Mouse (Mus musculus) neural tube, embryonic 15.5 days (tissue): ENCODE results near the gene Samd4b. TPM values are rescaled to one million over a fixed set of nuclear protein-coding genes. Genes with fewer than 3 reads are reported as not detected.
"Not testable (repeated sequence)": the region's sequence is repeated elsewhere in the genome, so short reads cannot be mapped to it uniquely, and the experiment has no call there.

Experiments
- ATAC-seq: fragments of 200-750 bp; cut with Nextera tagmentation; 2 replicates; pipeline ENCODE4 v1.8.0; 2017; ENCODE audit warnings: mild to moderate bottlenecking, moderate TSS enrichment, moderate library complexity; ENCODE audit not compliant: low FRiP score
- H3K27ac ChIP-seq: fragments of 300-500 bp; sonication (generic); replicated peaks from 2 replicates; pipeline ENCODE4 v1.5.1; 2015; ENCODE audit warnings: mild to moderate bottlenecking, inconsistent platforms
- H3K27me3 ChIP-seq: fragments of 300-500 bp; sonication (generic); replicated peaks from 2 replicates; pipeline ENCODE4 v1.6.1; 2015; ENCODE audit warnings: inconsistent platforms
- H3K36me3 ChIP-seq: fragments of 300-500 bp; sonication (generic); 2 replicates; pipeline ENCODE4 v1.6.1; 2015; ENCODE audit warnings: inconsistent platforms
- H3K4me1 ChIP-seq: fragments of 300-500 bp; sonication (generic); 2 replicates; pipeline ENCODE4 v1.6.1; 2015; ENCODE audit warnings: inconsistent platforms
- H3K4me2 ChIP-seq: fragments of 300-500 bp; sonication (generic); 2 replicates; pipeline ENCODE4 v1.6.1; 2015; ENCODE audit warnings: inconsistent platforms, mild to moderate bottlenecking, moderate library complexity
- H3K4me3 ChIP-seq: fragments of 300-500 bp; sonication (generic); replicated peaks from 2 replicates; pipeline ENCODE4 v1.5.1; 2015; ENCODE audit warnings: mild to moderate bottlenecking, inconsistent platforms
- H3K9ac ChIP-seq: fragments of 300-500 bp; sonication (generic); replicated peaks from 2 replicates; pipeline ENCODE4 v1.6.1; 2015; ENCODE audit warnings: mild to moderate bottlenecking, inconsistent platforms
- H3K9me3 ChIP-seq: fragments of 300-500 bp; sonication (generic); replicated peaks from 2 replicates; pipeline ENCODE4 v1.6.1; 2016; ENCODE audit warnings: inconsistent platforms
- WGBS: fragments of 180-500 bp; shearing (Covaris S2); methylation state at CpG from one replicate; pipeline ENCODE4 v1.1.7; 2015; ENCODE audit warnings: mixed read lengths; 5-methylcytosine and 5-hydroxymethylcytosine counted together
- polyA plus RNA-seq: library from polyadenylated mRNA; unstranded; fragments of >200 nt; fragmentation: Nextera tagmentation; extraction: Ambion mirVana; gene quantifications from 2 replicates; pipeline ENCODE4 v1.2.1, GENCODE M21; 2015

Samd4b gene
- polyA plus RNA-seq, 1 experiment from 2014 or later, result 20.3 TPM

DNA sequence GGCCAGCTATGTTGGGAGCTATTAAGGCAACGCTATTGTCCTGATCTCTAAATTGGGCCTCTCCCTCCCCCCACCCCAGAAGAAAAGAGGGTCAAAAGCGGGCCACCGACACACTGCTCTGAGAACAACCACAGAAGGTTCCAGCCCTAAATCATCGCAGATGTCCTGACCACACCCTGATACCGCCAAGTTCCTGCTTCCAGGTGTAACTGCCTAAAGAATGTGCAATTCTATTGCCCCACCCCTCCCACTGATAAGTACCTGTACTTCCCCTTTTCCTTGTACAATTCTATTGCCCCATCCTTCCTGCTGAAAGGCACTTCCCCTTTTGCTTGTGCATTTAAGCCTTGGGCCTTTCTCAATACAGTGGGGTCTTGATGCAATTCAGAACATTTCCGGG, 59.1 kb downstream of the Samd4b start:
- H3K4me1 ChIP-seq, H3K27ac ChIP-seq, H3K9me3 ChIP-seq, H3K36me3 ChIP-seq, H3K9ac ChIP-seq, H3K27me3 ChIP-seq, H3K4me2 ChIP-seq, ATAC-seq, H3K4me3 ChIP-seq: not testable (repeated sequence)
- 91% methylated on average over 6 of the region's 6 CpGs for WGBS

DNA sequence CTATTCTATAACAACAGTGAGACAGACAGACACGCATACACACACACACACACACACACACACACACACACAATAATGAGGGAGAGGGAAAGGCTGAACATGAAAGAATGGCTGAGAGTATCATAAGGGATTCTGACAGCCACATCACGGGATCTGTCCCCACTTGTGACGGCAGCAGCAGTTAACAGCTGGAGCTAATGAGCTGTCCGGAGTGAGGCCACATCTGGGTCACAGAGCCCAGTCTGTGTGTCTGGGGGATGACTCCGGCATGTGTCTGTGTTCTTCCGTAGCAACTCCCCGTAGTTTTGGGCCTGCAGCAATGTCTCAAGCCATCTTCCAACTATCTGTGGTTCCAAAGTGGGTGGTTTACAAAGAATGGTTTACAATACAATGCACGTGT, 65.9 kb downstream of the Samd4b start:
- Histone ChIP-seq H3K9ac (no peak overlapping the region), H3K27me3 (0 out of 2 replicates have a peak, but pooled peaks cover 5% of the 10 kb centered on the region), H3K4me3 (no peak overlapping the region), H3K9me3 (no peaks in the 10 kb centered on the region), H3K4me1 (peaks cover 2% of the 10 kb centered on the region; the same call in 1 of the 2 replicates), H3K36me3 (no peaks in the 10 kb centered on the region), H3K27ac (no peak overlapping the region), H3K4me2 (no peak overlapping the region)
- no peak for ATAC-seq
- 76% methylated on average over 8 of the region's 8 CpGs for WGBS

- Histone ChIP-seq H3K9me3 (no peaks in the 10 kb centered on the region), H3K4me3 (no peak overlapping the region), H3K4me1 (peaks cover 2% of the 10 kb centered on the region; the same call in 1 of the 2 replicates), H3K36me3 (no peaks in the 10 kb centered on the region), H3K27ac (no peak overlapping the region), H3K4me2 (peak overlapping the region; percentile 13; the same call in 1 of the 2 replicates), H3K27me3 (0 out of 2 replicates have a peak, but pooled peaks cover 5% of the 10 kb centered on the region), H3K9ac (no peak overlapping the region)
- ATAC-seq, result no peak
- WGBS, result 8% methylated on average over 19 of the region's 19 CpGs
Measured at GRCm38 (mm10) chr7:28527922-28528719, 69.8 kb downstream of the Samd4b start.

DNA sequence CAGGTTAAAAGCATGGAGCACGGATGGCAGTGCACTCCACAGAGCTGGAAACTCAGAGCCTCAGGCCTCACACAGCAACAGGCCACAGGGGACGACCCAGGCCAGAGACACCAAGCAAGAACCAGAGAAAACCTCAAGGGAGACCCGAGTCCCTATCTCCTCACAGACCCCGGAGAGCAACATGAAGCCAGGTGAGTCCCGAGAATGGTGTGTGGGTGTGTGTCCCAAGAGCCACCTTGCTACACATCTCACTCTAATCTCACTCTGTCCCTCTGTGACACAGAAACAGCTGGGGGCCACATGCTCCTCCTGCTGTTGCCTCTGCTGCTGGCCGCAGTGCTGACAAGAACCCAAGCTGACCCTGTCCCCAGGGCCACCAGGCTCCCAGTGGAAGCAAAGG, 75.4 kb downstream of the Samd4b start, which contains the start of gene Ifnl3:
Ifnl3 (plus strand) TSS at position 301 of the 400 bp plus-strand sequence.
- not testable (repeated sequence) for H3K4me3 ChIP-seq, H3K27ac ChIP-seq, H3K27me3 ChIP-seq, H3K9me3 ChIP-seq, H3K4me2 ChIP-seq, ATAC-seq, H3K9ac ChIP-seq, H3K36me3 ChIP-seq, H3K4me1 ChIP-seq
- WGBS, result 81% methylated on average over 5 of the region's 6 CpGs

- no peak overlapping the region for H3K4me3 ChIP-seq
- no peak overlapping the region for H3K9ac ChIP-seq
- no peak overlapping the region for H3K4me2 ChIP-seq
- no peaks in the 10 kb centered on the region for H3K36me3 ChIP-seq
- H3K4me1 ChIP-seq, result no peaks in the 10 kb centered on the region
- H3K27ac ChIP-seq, result no peak overlapping the region
- no peaks in the 10 kb centered on the region; the same call in 1 of the 2 replicates for H3K27me3 ChIP-seq
- no peaks in the 10 kb centered on the region for H3K9me3 ChIP-seq
- ATAC-seq, result no peak
- 75% methylated on average over 8 of the region's 8 CpGs for WGBS
Measured at GRCm38 (mm10) chr7:28511441-28511840, 86.5 kb downstream of the Samd4b start.

DNA sequence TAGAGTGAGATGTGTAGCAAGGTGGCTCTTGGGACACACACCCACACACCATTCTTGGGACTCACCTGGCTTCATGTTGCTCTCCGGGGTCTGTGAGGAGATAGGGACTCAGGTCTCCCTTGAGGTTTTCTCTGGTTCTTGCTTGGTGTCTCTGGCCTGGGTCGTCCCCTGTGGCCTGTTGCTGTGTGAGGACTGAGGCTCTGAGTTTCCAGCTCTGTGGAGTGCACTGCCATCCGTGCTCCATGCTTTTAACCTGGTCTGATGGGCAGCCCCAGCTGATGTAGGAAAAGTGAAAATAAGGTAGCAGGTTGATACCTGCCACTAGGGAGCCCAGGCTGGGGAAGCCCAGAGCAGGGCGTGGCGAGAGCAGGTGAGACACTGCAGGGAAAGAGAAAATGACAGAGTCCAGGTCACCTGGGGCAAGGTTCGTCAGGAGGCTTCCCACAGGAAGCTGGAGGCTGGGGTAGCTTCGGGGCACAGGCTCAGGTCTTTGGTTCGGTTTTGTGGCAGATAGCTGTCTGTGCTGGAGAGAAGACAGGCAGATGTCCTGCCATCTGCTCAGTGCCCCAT, 87.5 kb downstream of the Samd4b start, which contains the start of gene Ifnl2:
Ifnl2 (minus strand) TSS at position 51 of the 570 bp plus-strand sequence.
- H3K9me3 ChIP-seq, H3K36me3 ChIP-seq, H3K4me1 ChIP-seq, H3K4me2 ChIP-seq, H3K27ac ChIP-seq, H3K9ac ChIP-seq, H3K4me3 ChIP-seq, ATAC-seq, H3K27me3 ChIP-seq: not testable (repeated sequence)
- WGBS, result 71% methylated on average over 8 of the region's 8 CpGs

DNA sequence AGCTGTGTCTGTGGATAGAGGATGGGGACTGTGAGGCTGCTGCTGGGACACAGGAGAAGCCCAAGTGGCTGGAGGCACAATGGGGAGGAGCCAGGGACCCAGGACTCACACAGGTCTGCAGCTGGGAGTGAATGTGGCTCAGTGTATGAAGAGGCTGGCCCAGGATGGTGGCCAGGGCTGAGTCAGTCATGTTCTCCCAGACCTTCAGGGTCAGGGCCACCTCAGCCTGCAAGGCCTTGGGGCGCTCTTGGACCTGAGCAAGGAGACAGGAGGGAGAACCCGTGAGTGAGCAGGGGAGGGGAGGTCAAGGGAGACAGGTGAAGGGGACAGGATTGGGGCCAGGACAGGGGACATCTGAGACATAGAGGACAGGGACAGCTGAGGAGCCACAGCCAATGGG, 88.8 kb downstream of the Samd4b start:
- not testable (repeated sequence) for H3K27me3 ChIP-seq, H3K9me3 ChIP-seq, H3K36me3 ChIP-seq, H3K27ac ChIP-seq, ATAC-seq, H3K9ac ChIP-seq, H3K4me2 ChIP-seq, H3K4me1 ChIP-seq, H3K4me3 ChIP-seq
- WGBS, result 81% methylated on average over 2 of the region's 2 CpGs

DNA sequence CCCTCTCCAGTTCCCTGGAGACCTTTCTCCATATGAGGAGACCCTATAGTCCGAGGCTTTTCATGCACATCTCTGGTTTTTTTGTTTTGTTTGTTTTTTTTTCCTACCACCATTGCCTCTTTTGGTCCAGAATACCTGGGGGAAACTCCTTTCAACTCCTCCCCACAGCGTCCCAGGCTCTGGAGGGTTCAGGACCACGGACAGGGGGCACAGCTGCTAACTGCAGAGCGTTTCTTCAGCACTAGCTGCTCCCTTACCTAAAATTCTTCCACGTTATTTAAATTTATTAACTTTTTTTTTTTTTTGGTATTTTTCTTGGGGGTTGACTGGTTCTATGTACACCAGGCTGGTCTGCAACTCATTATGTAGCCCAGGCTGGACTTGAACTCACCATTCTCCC, 92.4 kb downstream of the Samd4b start:
- peaks cover 8% of the 10 kb centered on the region; the same call in 1 of the 2 replicates for H3K27me3 ChIP-seq
- 8% methylated on average over 5 of the region's 5 CpGs for WGBS

GRCm38 (mm10) chr7:28495426-28495825, 102.5 kb downstream of the Samd4b start:
- no peak for ATAC-seq
- no peak overlapping the region for H3K4me2 ChIP-seq
- 51% methylated on average over 11 of the region's 11 CpGs for WGBS

More for the DNA sequence above, 92.4 kb downstream of the Samd4b start:
- Histone ChIP-seq H3K36me3 (no peaks in the 10 kb centered on the region), H3K9me3 (no peaks in the 10 kb centered on the region), H3K9ac (no peak overlapping the region), H3K4me3 (no peak overlapping the region), H3K27ac (no peak overlapping the region), H3K4me2 (no peak overlapping the region), H3K4me1 (no peaks in the 10 kb centered on the region)
- ATAC-seq, result no peak

DNA sequence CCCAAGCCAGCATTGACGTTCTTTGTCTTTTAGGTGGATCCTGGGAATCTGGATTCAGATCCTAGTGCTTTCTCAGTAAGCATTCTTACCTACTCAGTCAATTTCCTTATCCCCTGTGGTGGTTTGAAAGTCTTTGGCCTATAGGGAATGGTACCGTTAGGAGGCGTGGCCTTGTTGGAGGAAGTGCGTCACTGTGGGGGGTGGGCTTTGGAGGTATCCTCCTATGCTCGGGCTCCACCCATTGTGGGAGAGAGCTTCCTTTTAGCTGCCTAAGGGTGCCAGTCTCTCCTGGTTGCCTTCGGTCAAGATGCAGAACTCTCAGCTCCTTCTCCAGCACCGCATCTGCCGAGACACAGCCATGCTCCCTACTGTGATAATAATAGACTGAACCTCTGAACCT, 105.6 kb downstream of the Samd4b start:
- Histone ChIP-seq H3K36me3 (no peaks in the 10 kb centered on the region), H3K4me1 (peaks cover 16% of the 10 kb centered on the region), H3K9me3 (no peaks in the 10 kb centered on the region), H3K4me2 (no peak overlapping the region), H3K9ac (no peak overlapping the region), H3K27me3 (peaks cover 4% of the 10 kb centered on the region; the same call in 1 of the 2 replicates), H3K27ac (no peak overlapping the region), H3K4me3 (no peak overlapping the region)
- WGBS, result 92% methylated on average over 8 of the region's 8 CpGs
- ATAC-seq, result no peak

More at GRCm38 (mm10) chr7:28495426-28495825, 102.5 kb downstream of the Samd4b start:
- Histone ChIP-seq H3K9me3 (no peaks in the 10 kb centered on the region), H3K27me3 (no peaks in the 10 kb centered on the region), H3K9ac (no peak overlapping the region), H3K36me3 (no peaks in the 10 kb centered on the region), H3K27ac (no peak overlapping the region; the same call in 1 of the 2 replicates), H3K4me3 (no peak overlapping the region), H3K4me1 (peaks cover 7% of the 10 kb centered on the region; the same call in 1 of the 2 replicates)

- H3K9ac ChIP-seq, result no peak overlapping the region
- H3K9me3 ChIP-seq, result no peaks in the 10 kb centered on the region
- peaks cover 4% of the 10 kb centered on the region; the same call in 1 of the 2 replicates for H3K27me3 ChIP-seq
- H3K4me2 ChIP-seq, result 0 out of 2 replicates have a peak overlapping the region, but pooled peaks have one; percentile 4
- H3K27ac ChIP-seq, result no peak overlapping the region
- WGBS, result 37% methylated on average over 14 of the region's 14 CpGs
- H3K4me1 ChIP-seq, result peaks cover 16% of the 10 kb centered on the region
- no peaks in the 10 kb centered on the region for H3K36me3 ChIP-seq
- ATAC-seq, result no peak
- H3K4me3 ChIP-seq, result no peak overlapping the region
Measured at GRCm38 (mm10) chr7:28490903-28491302, 107.0 kb downstream of the Samd4b start.

- no peak for ATAC-seq
- Histone ChIP-seq H3K9me3 (no peaks in the 10 kb centered on the region), H3K27me3 (peaks cover 4% of the 10 kb centered on the region; the same call in 1 of the 2 replicates), H3K27ac (no peak overlapping the region), H3K9ac (no peak overlapping the region), H3K4me2 (0 out of 2 replicates have a peak overlapping the region, but pooled peaks have one; percentile 4), H3K4me3 (no peak overlapping the region), H3K4me1 (peaks cover 11% of the 10 kb centered on the region), H3K36me3 (no peaks in the 10 kb centered on the region)
- WGBS, result 7% methylated on average over 10 of the region's 10 CpGs
Measured at GRCm38 (mm10) chr7:28490410-28490809, 107.5 kb downstream of the Samd4b start.
